Mouse (Mus musculus): Measurements from ENCODE around the gene Bcl2l12. TPM values are rescaled to one million over a fixed set of nuclear protein-coding genes. Genes with fewer than 3 reads are reported as not detected.

The Bcl2l12 gene
- total and polyA plus RNA-seq, 3 experiments = 16.6 to 24.6 TPM; not detected in 1

DNA sequence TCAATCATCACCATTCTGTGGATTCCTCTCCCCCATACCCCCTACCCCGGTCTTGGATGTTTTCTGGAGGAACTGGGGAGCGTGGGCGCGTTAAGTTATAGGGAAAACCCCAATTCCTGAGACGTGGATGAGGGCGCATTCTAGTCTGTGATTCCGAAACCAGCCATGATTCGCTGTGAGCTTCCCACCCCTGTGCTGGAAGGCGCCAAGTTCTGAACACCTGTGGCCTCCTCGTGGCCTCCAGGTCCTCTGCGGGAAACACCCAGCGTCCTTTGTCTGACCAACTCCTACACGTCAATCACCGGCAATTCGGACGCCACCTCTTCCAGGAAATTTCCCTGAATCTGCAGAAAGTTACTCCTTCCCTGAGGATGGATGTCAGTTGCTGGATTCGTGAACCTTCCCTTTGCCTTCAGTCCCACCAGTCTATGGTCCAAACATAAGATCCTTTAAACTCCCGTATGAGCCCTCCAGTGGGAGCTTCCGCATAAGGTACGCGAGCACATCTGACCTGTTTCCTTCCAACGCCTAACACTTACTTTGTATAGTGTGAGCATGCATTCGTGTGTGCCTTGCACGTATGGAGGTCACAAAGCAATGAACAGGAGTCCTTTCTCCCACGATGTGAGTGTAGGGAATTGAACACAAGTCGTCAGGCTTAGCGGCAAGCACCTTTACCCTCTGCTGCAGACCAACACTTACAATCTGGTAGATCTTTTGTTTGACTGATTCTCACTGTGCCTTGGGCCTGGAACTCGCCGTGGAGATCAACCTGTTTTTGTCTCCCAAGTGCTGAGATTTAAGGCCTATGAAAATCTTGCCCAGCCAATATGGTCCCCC, 11.4 kb downstream of the Bcl2l12 start (continued):
- TF ChIP-seq TAL1 (IDR thresholded peaks at IDR 0.05; ENCODE audit: low read length) (no peak), MYC (IDR thresholded peaks at IDR 0.05; ENCODE audit: low read depth, low read length) (peak; percentile 92), ZC3H11A (IDR thresholded peaks at IDR 0.05; ENCODE audit: low read depth, low read length) (no peak), ZNF384 (IDR thresholded peaks at IDR 0.05; ENCODE audit: low read depth, low read length) (no peak), HCFC1 (IDR thresholded peaks at IDR 0.05; ENCODE audit: low read depth, low read length) (no peak), KAT2A (conservative IDR thresholded peaks at IDR 0.05; ENCODE audit: low read depth, low read length) (no peak), CHD2 (IDR thresholded peaks at IDR 0.05; ENCODE audit: low read length) (no peak), SMC3 (IDR thresholded peaks at IDR 0.05; ENCODE audit: low read depth, low read length) (no peak), ZMIZ1 (IDR thresholded peaks at IDR 0.05; ENCODE audit: low read depth, low read length) (no peak; the same call in none of the 2 replicates), TBP (IDR thresholded peaks at IDR 0.05; ENCODE audit: low read depth, low read length) (peak; percentile 81; the same call in 1 of the 2 replicates), USF1 (IDR thresholded peaks at IDR 0.05; ENCODE audit: low read depth, low read length) (0 out of 2 replicates have a peak, but pooled peaks have one; percentile 4), SIN3A (IDR thresholded peaks at IDR 0.05; ENCODE audit: low read length) (peak; percentile 86), TCF12 (IDR thresholded peaks at IDR 0.05; ENCODE audit: low read depth, low read length) (0 out of 2 replicates have a peak, but pooled peaks have one; percentile 9), ELF1 (IDR thresholded peaks at IDR 0.05; ENCODE audit: low read depth, low read length) (peak; percentile 59), CHD1 (IDR thresholded peaks at IDR 0.05; ENCODE audit: low read depth, low read length) (no peak), GATA1 (IDR thresholded peaks at IDR 0.05; ENCODE audit: low read depth, low read length) (no peak), E2F4 (IDR thresholded peaks at IDR 0.05; ENCODE audit: borderline replicate concordance, low read depth, low read length) (no peak), MAX (IDR thresholded peaks at IDR 0.05; ENCODE audit: low read length) (peak; percentile 71), MYB (IDR thresholded peaks at IDR 0.05; ENCODE audit: low read depth, low read length) (no peak), POLR2AphosphoS5 (IDR thresholded peaks at IDR 0.05; ENCODE audit: borderline replicate concordance, low read depth, low read length) (peak; percentile 20; the same call in 1 of the 2 replicates), MAZ (IDR thresholded peaks at IDR 0.05; ENCODE audit: low read depth, low read length) (no peak)

DNA sequence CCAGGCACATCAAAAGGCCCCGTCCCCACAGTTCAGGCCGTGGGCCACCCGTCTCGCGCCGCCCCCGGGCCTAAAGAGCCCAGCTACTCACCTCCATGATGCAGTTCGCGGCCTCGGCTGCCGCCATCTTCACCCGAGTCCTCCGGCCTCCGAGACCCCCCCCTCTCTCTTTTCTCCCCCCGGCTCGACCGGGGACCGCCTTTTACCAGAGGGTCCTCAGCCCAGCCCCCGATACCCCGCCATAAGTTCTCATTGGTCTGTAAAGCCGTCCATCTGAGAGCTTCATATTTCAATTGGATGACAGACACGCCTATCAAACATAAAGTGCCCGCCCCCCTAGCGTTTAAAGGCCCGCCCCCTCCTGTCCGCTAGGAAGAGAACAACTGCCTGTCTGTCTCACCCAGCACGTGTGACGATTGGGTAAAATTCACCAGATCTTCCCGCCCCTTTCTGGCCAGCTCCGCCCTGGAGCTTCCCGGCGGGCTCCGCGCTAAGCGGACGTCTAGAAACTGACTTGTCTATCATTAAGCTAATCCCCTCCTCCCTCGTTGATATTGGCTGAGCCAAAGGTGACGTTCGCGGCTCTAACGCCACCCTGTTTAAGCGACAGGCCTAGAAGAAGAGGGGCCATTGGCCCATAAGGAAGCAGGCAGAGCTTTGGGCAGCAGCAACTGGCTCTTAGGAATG, 12.2 kb downstream of the Bcl2l12 start, which contains the start of gene Prmt1:
Gene Prmt1, minus strand, starts transcription at position 377 of the 687 bp plus-strand sequence.
- Histone ChIP-seq H3K27ac (ENCODE audit: control insufficient read depth, low read depth, low read length) (peak within 1 kb of the TSS; percentile 86), H3K79me2 (ENCODE audit: control insufficient read depth, insufficient read depth, low read length, poor library complexity) (peaks cover 45% of the 10 kb centered on the region), H3K4me3 (ENCODE audit: control insufficient read depth in 1 of 2, insufficient read depth in 1 of 2, low read depth in 2 of 2, low read length in 2 of 2) (peak within 1 kb of the TSS; percentile 72 to 99), H3K4me1 (ENCODE audit: control insufficient read depth in 1 of 2, insufficient read depth in 2 of 2, low read length in 2 of 2) (peaks cover 0 to 11% of the 10 kb centered on the region in 2 experiments; a peak in 3 of 4 replicates), H3K9me3 (replicated peaks; ENCODE audit: insufficient read depth, low read length) (no peaks in the 10 kb centered on the region), H3K36me3 (ENCODE audit: control insufficient read depth in 1 of 2, insufficient read depth in 2 of 2, low read length in 2 of 2) (peaks cover 5 to 10% of the 10 kb centered on the region in 2 experiments), H3K27me3 (ENCODE audit: control insufficient read depth in 1 of 2, insufficient read depth in 2 of 2, low read length in 2 of 2) (no peaks in the 10 kb centered on the region), H3K9ac (ENCODE audit: control insufficient read depth, low read depth, low read length, poor library complexity, severe bottlenecking) (peak within 1 kb of the TSS; percentile 99)
- DNase-seq (ENCODE audit: low read depth, low spot score) = peak; percentile 100
- TF ChIP-seq CTCF (IDR thresholded peaks at IDR 0.05 in 2 of 3, conservative IDR thresholded peaks at IDR 0.05 in 1 of 3; ENCODE audit: control insufficient read depth in 1 of 3, insufficient read depth in 1 of 3, low read depth in 2 of 3, low read length in 3 of 3, poor library complexity in 1 of 3, severe bottlenecking in 1 of 3) (no peak), RCOR1 (IDR thresholded peaks at IDR 0.05; ENCODE audit: low read depth, low read length) (no peak), TCF12 (IDR thresholded peaks at IDR 0.05; ENCODE audit: low read depth, low read length) (peak; percentile 40), ELF1 (IDR thresholded peaks at IDR 0.05; ENCODE audit: low read depth, low read length) (peak; percentile 46; the same call in 1 of the 2 replicates), NELFE (IDR thresholded peaks at IDR 0.05; ENCODE audit: low read depth, low read length) (peak; percentile 88), MYC (IDR thresholded peaks at IDR 0.05; ENCODE audit: low read depth, low read length) (no peak), MAZ (IDR thresholded peaks at IDR 0.05; ENCODE audit: low read depth, low read length) (peak; percentile 84), ZMIZ1 (IDR thresholded peaks at IDR 0.05; ENCODE audit: low read depth, low read length) (no peak), EP300 (IDR thresholded peaks at IDR 0.05; ENCODE audit: low read depth in 1 of 2, low read length in 2 of 2) (no peak), TBP (IDR thresholded peaks at IDR 0.05; ENCODE audit: low read depth, low read length) (peak; percentile 71), MYB (IDR thresholded peaks at IDR 0.05; ENCODE audit: low read depth, low read length) (no peak), MXI1 (IDR thresholded peaks at IDR 0.05; ENCODE audit: low read depth, low read length) (no peak), POLR2AphosphoS5 (IDR thresholded peaks at IDR 0.05; ENCODE audit: borderline replicate concordance, low read depth, low read length) (no peak), POLR2AphosphoS2 (IDR thresholded peaks at IDR 0.05; ENCODE audit: low read length) (no peak), ZNF384 (IDR thresholded peaks at IDR 0.05; ENCODE audit: low read depth, low read length) (no peak), CHD1 (IDR thresholded peaks at IDR 0.05; ENCODE audit: low read depth, low read length) (no peak), KAT2A (conservative IDR thresholded peaks at IDR 0.05; ENCODE audit: low read depth, low read length) (peak; percentile 41; the same call in 1 of the 2 replicates), GABPA (IDR thresholded peaks at IDR 0.05; ENCODE audit: low read depth, low read length) (no peak), GATA1 (IDR thresholded peaks at IDR 0.05; ENCODE audit: low read depth, low read length) (no peak), ETS1 (IDR thresholded peaks at IDR 0.05; ENCODE audit: low read depth, low read length) (no peak), CHD2 (IDR thresholded peaks at IDR 0.05; ENCODE audit: low read length) (peak; percentile 82; the same call in 1 of the 2 replicates), USF1 (IDR thresholded peaks at IDR 0.05; ENCODE audit: low read depth, low read length) (peak; percentile 62), SMC3 (IDR thresholded peaks at IDR 0.05; ENCODE audit: low read depth, low read length) (no peak), JUND (IDR thresholded peaks at IDR 0.05; ENCODE audit: low read depth, low read length) (no peak)
